Mouse (Mus musculus): ENCODE measurements around the gene Zfp444.

DNA sequence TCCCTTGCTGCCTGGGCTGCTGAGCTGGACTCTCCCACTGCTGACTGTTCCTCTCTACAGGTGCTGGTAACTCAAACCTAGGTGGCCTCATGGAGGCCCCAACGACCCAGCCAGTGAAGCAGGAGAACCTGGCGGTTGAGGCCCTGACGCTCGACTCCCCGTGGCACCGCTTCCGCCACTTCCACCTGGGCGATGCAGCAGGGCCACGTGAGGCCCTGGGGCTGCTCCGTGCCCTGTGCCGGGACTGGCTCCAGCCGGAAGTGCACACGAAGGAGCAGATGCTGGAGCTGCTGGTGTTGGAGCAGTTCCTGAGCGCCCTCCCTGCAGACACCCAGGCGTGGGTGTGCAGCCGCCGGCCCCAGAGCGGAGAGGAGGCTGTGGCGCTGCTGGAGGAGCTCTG, 11.8 kb downstream of the Zfp444 start:
- TF ChIP-seq POLR2A (IDR thresholded peaks at IDR 0.05; ENCODE audit: low read depth, low read length) (no peak), CTCF (IDR thresholded peaks at IDR 0.05; ENCODE audit: extremely low read depth, insufficient read depth, insufficient read length, insufficient replicate concordance) (no peak)

Data from spleen, adult 2 months (tissue).